Mouse (Mus musculus) heart, postnatal 0 days (tissue): Measurements from ENCODE around the gene Tarbp2.

ENCODE experiments used
- CTCF ChIP-seq: IDR thresholded peaks from 2 replicates; pipeline ENCODE4 v1.5.1; 2016; ENCODE audit warnings: antibody characterized with exemption, control low read depth, low read depth
- EP300 ChIP-seq: IDR thresholded peaks from 2 replicates; pipeline ENCODE4 v1.6.1; 2016; ENCODE audit warnings: antibody characterized with exemption, low read depth

DNA sequence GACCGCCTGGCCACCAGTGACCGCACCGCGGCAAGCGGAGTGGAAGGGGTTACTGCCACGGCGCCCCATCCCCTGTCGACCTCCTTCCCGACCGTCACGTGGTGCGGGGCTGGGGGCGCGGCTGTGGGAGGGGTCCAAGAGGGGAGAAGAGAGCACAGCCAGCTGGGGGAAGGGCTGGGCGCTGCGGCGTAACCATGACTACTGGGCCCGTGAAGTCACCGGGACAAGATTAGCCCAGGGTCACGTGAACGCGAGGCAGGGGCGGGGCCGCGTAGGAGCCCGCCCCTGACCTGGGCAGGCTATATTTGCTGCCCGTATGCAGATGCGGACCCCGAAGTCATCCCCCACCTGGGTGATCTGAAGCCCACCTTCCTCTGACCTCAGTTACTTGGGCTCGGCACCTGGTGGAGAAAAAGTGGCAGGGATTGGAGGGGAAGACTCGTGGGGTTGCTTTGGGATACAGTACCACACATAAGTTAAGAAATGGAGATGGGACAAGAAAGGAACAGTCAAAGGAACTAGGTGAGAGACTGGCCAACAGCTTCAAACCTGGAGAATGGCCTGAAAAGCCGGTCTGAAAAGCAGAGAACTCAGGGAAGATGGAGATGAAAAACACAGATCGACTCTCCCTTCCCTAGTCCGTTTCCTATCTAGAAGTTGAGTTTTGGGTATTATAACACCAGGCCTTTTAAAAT, 7.3 kb upstream of the Tarbp2 start:
- TF ChIP-seq CTCF: no peak
- TF ChIP-seq EP300: 0 out of 2 replicates have a peak, but pooled peaks have one; percentile 40
